Mouse (Mus musculus) erythroblast, adult 5-6 weeks (primary cell): ENCODE measurements around the gene Dbp. TPM values are rescaled to one million over a fixed set of nuclear protein-coding genes. Genes with fewer than 3 reads are reported as not detected.
"Not testable (repeated sequence)": the region's sequence is repeated elsewhere in the genome, so short reads cannot be mapped to it uniquely, and the experiment has no call there.

Experiments
- ATAC-seq: replicated peaks from 2 replicates; pipeline ENCODE4 v1.8.0; 2016; ENCODE audit warnings: moderate number of reproducible peaks, mild to moderate bottlenecking, moderate TSS enrichment, inconsistent platforms; ENCODE audit not compliant: poor library complexity, low FRiP score, severe bottlenecking
- total RNA-seq, 2 experiments: library from RNA; stranded (forward) in 1 of 2; stranded (reverse) in 1 of 2; fragments of 150-400 nt in 1 of 2; fragments of 200-764, 138-1000 nt in 1 of 2; gene quantifications; 2 replicates each; pipeline versions ENCODE4 v1.2.3 to v1.2.4; 2015 to 2017; ENCODE audit warnings: low replicate concordance in 2 of 2

The Dbp gene
- total RNA-seq (2015; ENCODE audit: low replicate concordance) (1.5 and 1.9 TPM in 2 replicates), total RNA-seq (2017; ENCODE audit: low replicate concordance) (0.77 and 2.2 TPM in 2 replicates)

- ATAC-seq: peak; percentile 77
Observed at GRCm38 (mm10) chr7:45704730-45705442, at the start of gene Dbp. TSS of gene Dbp (plus strand) at chr7:45705088.

GRCm38 (mm10) chr7:45660746-45661478, 44.0 kb upstream of the Dbp start:
- ATAC-seq: no peak

- ATAC-seq: not testable (repeated sequence)
Observed at GRCm38 (mm10) chr7:45661702-45662101, 43.2 kb upstream of the Dbp start.

GRCm38 (mm10) chr7:45665303-45666138, 39.4 kb upstream of the Dbp start:
- no peak for ATAC-seq

- ATAC-seq: no peak
Observed at GRCm38 (mm10) chr7:45666161-45666560, 38.7 kb upstream of the Dbp start, which contains the start of gene Fut2. TSS of gene Fut2 (minus strand) at chr7:45666394.

GRCm38 (mm10) chr7:45667761-45668160, 37.1 kb upstream of the Dbp start:
- no peak for ATAC-seq

GRCm38 (mm10) chr7:45668921-45669320, 36.0 kb upstream of the Dbp start:
- no peak for ATAC-seq

- no peak for ATAC-seq
Observed at GRCm38 (mm10) chr7:45677627-45678295, 27.1 kb upstream of the Dbp start.

GRCm38 (mm10) chr7:45678513-45678912, 26.4 kb upstream of the Dbp start:
- ATAC-seq: no peak

- ATAC-seq: no peak
Observed at GRCm38 (mm10) chr7:45679966-45680621, 24.8 kb upstream of the Dbp start.

- ATAC-seq: no peak
Observed at GRCm38 (mm10) chr7:45681046-45681736, 23.7 kb upstream of the Dbp start.

- peak; percentile 66; the same call in 1 of the 2 replicates for ATAC-seq
Observed at GRCm38 (mm10) chr7:45682144-45683126, 22.5 kb upstream of the Dbp start.

- no peak for ATAC-seq
Observed at GRCm38 (mm10) chr7:45683396-45684050, 21.4 kb upstream of the Dbp start, which contains the start of gene Ntn5. TSS of gene Ntn5 (plus strand) at chr7:45684022.

GRCm38 (mm10) chr7:45685811-45686210, 19.1 kb upstream of the Dbp start:
- no peak for ATAC-seq

- no peak for ATAC-seq
Observed at GRCm38 (mm10) chr7:45686841-45687240, 18.0 kb upstream of the Dbp start.

- no peak for ATAC-seq
Observed at GRCm38 (mm10) chr7:45689099-45689498, 15.8 kb upstream of the Dbp start.

GRCm38 (mm10) chr7:45689800-45690199, 15.1 kb upstream of the Dbp start:
- no peak for ATAC-seq
